Mouse (Mus musculus) left cerebral cortex, postnatal 36 days (tissue): ENCODE measurements at regions not wholly inside any gene's neighbourhood (a gene's known extent, or its start where the extent isn't known, plus 50 kb on each side); places are given as distances from the start of the nearest gene placed in this dataset.
A peak's percentile ranks its signal among the peaks of the same experiment; 100 is the strongest.

Source experiments
- DNase-seq, 2 experiments: peaks; one replicate each; pipeline ENCODE4 v3.0.0; 2021 to 2022; ENCODE audit warnings: low spot score in 2 of 2, mixed read lengths in 1 of 2
- intact Hi-C: fragments of 180-260 bp; cut with DNase I; formaldehyde crosslinking; loops from one replicate; pipeline ENCODE4 v1.15.1; 2025

DNA sequence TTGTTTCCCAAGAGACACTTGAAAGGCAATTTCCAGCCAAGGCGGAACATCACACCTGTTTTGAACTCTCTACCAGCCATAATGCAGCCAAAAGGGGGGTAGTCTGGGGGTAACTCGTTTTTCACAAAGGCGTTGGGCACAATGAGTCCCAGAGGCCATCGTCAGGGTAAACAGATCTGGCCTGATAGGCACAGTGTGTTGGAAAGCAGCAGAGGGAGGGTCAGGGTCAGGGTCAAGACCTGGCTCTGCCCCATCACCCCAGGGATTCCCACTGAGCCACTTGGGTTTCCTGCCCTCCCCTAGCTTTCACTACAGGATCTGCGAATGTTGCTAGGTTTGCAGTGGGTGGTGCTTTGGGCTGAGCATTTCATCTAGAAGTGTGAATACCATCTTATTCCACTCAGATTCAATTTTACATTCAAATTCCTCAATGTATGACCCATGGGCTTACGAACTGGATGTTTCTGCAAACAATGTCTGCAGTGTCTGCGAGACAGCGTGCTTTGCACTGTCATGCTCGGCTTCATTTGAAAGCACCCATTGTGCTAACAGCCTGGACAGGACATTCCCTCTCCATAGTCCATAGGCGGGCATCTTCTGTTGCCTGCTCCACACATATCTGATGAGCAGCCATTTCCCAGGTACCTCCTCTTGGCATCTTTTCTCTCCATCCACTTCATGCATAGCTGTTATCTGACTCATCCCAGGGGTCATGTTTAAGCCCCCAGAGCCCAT lies 181.9 kb upstream of the Cxcl12 start:
- DNase-seq, result no peak
- intact Hi-C loops, result no loop called here

GRCm38 (mm10) chr6:116987243-116987642 lies 181.1 kb upstream of the Cxcl12 start:
- no peak for DNase-seq
- intact Hi-C loops, result no loop called here

- intact Hi-C loops, result no loop called here
These were observed 169.2 kb upstream of the Cxcl12 start for GRCm38 (mm10) chr6:116998948-116999682.

DNA sequence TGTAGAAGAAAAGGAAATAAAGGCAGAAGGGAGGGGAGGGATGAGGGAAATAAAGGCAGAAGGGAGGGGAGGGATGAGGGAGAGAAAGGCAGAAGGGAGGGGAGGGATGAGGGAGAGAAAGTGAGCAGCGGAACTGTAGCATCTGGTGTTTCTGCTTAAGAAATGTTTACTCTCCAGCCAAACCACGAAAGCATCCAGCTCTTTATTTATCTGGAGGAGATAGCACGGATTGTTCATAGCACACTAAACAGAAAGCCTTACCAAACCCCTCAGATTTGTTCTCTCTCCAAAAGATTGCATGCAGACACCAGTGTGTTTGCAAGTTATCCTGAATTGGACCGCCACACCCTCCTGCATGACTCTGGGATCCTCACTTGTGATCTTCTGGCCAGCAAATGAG lies 168.4 kb upstream of the Cxcl12 start:
- intact Hi-C loops, result no loop called here
- no peak for DNase-seq

More at GRCm38 (mm10) chr6:116998948-116999682, 169.2 kb upstream of the Cxcl12 start:
- DNase-seq, result peak; percentile 30 to 43

- no peak for DNase-seq
- intact Hi-C loops, result no loop called here
These were observed 167.2 kb upstream of the Cxcl12 start for GRCm38 (mm10) chr6:117000951-117001725.

GRCm38 (mm10) chr6:117012621-117013020 lies 155.7 kb upstream of the Cxcl12 start:
- no peak for DNase-seq

DNA sequence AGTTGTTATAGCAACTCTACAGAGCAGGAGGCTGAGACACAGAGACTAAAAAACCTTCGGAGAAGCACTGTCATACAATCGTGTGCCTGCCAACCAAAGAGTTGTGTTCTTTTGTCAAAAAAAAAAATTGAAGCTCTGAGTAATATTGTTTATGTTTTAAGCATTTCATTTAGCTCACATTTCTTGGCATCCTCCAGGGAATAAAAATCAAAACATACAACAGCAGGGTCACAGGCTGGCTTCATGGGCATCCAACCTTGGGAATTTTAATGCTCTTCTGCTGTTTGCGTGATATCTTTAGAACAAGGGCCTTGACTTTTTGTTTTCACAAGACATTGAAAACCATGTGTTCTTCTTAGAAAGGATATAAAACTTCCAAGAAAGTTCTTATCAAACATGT lies 152.9 kb upstream of the Cxcl12 start:
- intact Hi-C loops, result no loop called here

More at GRCm38 (mm10) chr6:117012621-117013020, 155.7 kb upstream of the Cxcl12 start:
- intact Hi-C loops, result no loop called here

GRCm38 (mm10) chr6:117021851-117022250 lies 146.5 kb upstream of the Cxcl12 start:
- DNase-seq, result no peak
- intact Hi-C loops, result no loop called here

More for the DNA sequence above, 152.9 kb upstream of the Cxcl12 start:
- no peak for DNase-seq

DNA sequence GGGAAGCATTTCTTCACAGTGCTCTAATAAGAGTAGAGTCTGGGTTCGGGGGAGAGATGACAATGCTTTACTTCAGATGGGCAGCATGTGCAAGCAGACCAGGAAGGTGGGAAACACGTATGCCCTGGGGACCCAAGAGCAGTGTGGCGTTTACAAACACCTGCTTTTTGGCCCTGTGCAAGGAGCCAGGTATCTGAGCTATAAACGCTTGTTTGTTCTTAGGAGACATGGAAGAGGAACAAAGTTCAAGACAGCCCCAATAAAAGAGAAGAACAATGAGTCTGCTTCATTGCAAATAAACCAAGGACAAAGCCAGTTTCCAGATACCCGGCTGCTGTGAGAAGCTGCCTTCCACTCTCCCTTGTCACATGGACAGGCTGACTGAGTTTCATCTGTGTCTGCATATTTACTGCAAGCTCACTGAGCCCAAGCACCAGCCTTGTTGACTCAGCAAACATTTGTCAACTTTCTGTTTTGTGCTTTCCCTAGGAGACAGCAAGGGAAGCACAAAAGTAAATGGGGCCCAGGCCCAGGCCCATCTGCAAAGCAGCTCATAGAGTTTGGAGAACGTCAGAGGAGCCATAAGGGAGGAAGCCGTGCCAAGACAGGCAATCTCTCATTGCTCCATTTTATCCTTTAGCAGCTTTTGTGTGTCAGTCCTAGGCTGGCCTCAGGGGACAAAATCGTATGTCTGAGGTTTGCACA lies 136.1 kb upstream of the Cxcl12 start:
- intact Hi-C loops, result no loop called here
- DNase-seq, result no peak

DNA sequence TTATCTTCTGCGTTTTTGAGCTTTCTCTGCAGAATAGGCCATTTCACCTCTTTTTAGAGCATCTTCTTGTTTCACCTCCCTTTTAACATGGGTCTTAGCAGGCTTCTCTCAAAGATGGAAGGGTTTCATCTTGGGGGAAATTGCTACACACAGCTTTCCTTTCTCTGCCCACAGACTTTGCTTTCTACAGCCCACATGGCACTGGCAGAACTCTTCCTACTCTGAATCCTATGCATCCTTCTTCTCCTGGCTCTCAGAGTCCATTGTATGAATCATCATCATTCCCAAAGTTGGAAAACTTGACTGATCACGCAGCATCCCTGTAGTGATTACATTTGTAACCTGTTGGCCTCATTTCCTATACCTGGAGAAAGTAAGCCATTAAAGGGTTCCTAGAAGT lies 124.6 kb upstream of the Cxcl12 start:
- DNase-seq, result no peak
- intact Hi-C loops, result no loop called here

- intact Hi-C loops, result no loop called here
These were observed 118.8 kb upstream of the Cxcl12 start for GRCm38 (mm10) chr6:117049459-117050010.

DNA sequence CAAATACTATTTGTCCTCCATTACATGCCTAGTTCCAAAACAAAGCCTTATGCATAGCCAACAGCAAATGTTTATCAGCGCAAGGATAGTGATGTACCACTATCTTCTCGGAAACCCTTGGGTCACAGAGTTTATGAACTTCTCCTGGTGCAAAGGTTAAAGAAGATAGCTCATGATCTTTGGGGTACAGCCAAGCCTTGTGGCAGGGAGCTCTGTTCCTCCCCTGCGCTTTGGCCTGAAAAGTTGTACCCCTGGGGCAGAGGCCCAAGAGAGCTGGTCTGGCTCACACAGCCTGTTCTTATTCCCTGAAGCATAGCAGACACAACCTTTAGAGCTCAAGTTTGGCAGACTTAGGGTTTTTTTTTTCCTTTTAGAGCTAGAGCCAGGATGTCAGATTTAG lies 107.6 kb upstream of the Cxcl12 start:
- DNase-seq, result no peak
- intact Hi-C loops, result no loop called here

More at GRCm38 (mm10) chr6:117049459-117050010, 118.8 kb upstream of the Cxcl12 start:
- DNase-seq, result no peak

DNA sequence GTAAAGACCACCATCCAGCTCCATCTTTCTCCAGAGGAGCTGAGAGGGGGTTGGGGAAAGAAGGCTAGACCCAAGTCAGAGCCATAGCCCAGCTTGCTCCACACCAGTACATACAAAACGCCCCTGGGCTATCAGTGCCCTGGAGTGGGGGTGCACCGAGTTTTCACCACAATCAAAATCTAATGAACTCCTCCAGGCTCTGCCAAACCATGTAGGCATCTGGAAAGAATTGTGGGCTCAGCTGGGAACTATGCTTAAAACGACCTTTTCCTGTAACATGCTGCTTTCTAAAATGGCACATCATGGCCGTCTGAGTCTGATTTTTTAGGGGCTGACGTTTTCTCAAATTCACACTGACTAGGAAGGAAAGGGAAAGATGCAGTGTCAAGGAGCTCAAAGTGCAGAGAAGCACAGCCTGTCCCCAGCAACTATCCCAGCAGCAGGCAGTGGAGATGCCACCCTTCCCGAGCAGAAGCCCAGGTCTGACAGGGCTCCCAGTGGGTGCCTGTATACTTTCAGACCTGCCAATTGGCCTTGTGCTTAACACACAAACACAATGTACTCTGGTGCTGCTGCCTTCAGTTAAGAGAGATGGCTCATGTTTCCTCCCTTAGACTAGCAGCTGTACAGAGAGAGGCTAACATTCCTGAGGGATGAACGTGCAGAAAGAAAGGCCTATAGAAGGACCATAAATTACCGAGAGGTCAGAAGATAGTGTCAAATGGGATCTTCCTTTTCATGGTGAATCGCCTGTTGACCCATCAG lies 100.6 kb upstream of the Cxcl12 start:
- DNase-seq, result no peak
- intact Hi-C loops, result no loop called here

GRCm38 (mm10) chr6:117071311-117071710 lies 97.0 kb upstream of the Cxcl12 start:
- DNase-seq, result peak; percentile 46 to 60
- intact Hi-C loops, result no loop called here

DNA sequence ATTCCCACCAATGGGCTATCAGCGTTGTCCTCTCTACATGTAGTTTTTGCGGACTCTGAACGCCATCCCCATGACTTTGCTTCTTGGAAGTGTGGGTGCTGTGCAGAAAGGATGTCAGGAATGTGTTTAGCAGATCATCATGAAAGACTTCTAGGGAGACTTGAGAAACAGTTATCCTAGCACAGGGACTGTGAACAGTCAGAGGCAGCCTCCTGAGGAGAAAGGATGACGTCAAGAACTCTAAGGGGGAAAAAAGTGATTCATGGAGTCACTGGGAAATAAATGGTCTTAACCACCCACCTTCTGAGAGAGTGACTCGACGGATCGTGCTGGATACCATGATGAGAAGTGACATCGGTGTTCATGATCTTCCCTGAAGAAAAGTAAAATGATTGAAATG lies 96.5 kb upstream of the Cxcl12 start:
- intact Hi-C loops, result no loop called here
- peak; percentile 10 to 15 for DNase-seq

- no peak for DNase-seq
- intact Hi-C loops, result no loop called here
These were observed 88.8 kb upstream of the Cxcl12 start for GRCm38 (mm10) chr6:117079500-117079899.

DNA sequence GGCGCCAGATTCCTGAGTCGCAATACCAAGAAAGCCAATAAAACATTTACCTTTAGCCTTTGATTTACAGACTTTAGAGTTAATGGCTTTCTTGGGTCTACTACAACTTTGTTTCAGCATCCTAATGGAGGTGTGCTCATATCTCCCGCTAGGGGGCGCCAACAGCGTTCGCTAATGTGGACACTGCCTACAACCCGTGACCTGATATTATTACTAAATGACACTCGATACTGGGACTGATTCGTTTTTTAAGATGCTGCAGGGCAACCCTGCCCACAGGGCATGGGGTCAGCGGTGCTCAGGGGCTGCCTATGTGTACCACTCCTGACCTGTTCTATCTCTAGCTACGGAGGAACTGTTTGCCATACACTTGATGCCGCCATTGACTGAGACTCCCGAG lies 87.4 kb upstream of the Cxcl12 start:
- DNase-seq, result no peak
- intact Hi-C loops, result no loop called here

DNA sequence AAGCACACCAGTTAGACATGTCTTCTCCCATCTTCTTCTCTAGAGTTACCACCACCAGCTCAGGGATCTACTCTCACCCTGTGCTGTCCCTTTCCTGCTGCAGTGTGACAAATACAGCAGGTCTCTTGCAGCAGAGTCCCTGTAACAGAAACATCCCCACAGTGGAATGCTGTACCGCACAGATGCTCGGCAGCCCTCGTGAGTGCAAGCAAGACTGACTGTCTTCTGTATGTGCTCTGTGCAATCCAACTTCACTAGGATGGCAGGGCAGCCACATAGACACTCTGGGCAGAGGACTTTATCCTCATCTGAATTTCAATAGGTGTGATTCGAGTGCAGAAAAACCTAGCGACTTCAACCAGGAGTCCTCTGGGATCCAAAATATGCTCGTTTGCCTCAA lies 84.1 kb upstream of the Cxcl12 start:
- DNase-seq, result no peak
- intact Hi-C loops, result no loop called here
